Mouse (Mus musculus) stomach, embryonic 16.5 days (tissue): Measurements from ENCODE around the gene Gin1. TPM values are rescaled to one million over a fixed set of nuclear protein-coding genes. Genes with fewer than 3 reads are reported as not detected.

Source experiments
- ATAC-seq: fragments of 200-750 bp; cut with Nextera tagmentation; 2 replicates; pipeline ENCODE4 v1.8.0; 2017; ENCODE audit warnings: moderate number of reproducible peaks, moderate TSS enrichment; ENCODE audit not compliant: insufficient read depth, low FRiP score
- H3K27ac ChIP-seq: fragments of 300-500 bp; sonication (generic); 2 replicates; pipeline ENCODE4 v1.5.1; 2014; ENCODE audit warnings: low read length
- H3K27me3 ChIP-seq: fragments of 300-500 bp; sonication (generic); 2 replicates; pipeline ENCODE4 v1.6.1; 2014; ENCODE audit warnings: low read length, control low read depth, mixed read lengths; ENCODE audit not compliant: control insufficient read depth, insufficient read depth
- H3K36me3 ChIP-seq: fragments of 300-500 bp; sonication (generic); 2 replicates; pipeline ENCODE4 v1.6.1; 2014; ENCODE audit warnings: low read length; ENCODE audit not compliant: control insufficient read depth, insufficient read depth
- H3K4me1 ChIP-seq: fragments of 300-500 bp; sonication (generic); 2 replicates; pipeline ENCODE4 v1.6.1; 2014; ENCODE audit warnings: low read length, control low read depth, mixed read lengths; ENCODE audit not compliant: control insufficient read depth, insufficient read depth
- H3K4me2 ChIP-seq: fragments of 300-500 bp; sonication (generic); 2 replicates; pipeline ENCODE4 v1.6.1; 2014; ENCODE audit warnings: low read depth, low read length, mixed read lengths
- H3K4me3 ChIP-seq: fragments of 300-500 bp; sonication (generic); replicated peaks from 2 replicates; pipeline ENCODE4 v1.5.1; 2014; ENCODE audit warnings: mild to moderate bottlenecking, low read length
- H3K9ac ChIP-seq: fragments of 300-500 bp; sonication (generic); 2 replicates; pipeline ENCODE4 v1.6.1; 2014; ENCODE audit warnings: low read length
- H3K9me3 ChIP-seq: fragments of 300-500 bp; sonication (generic); replicated peaks from 2 replicates; pipeline ENCODE4 v1.6.1; 2016; ENCODE audit warnings: low read length, control low read depth; ENCODE audit not compliant: control insufficient read depth
- WGBS: fragments of 180-500 bp; shearing (Covaris S2); extraction: QIAGEN DNeasy Blood & Tissue Kit; methylation state at CpG from one replicate; pipeline ENCODE4 v1.1.7; 2014; 5-methylcytosine and 5-hydroxymethylcytosine counted together
- polyA plus RNA-seq: library from polyadenylated mRNA; unstranded; fragments of >200 nt; fragmentation: Nextera tagmentation; extraction: Ambion mirVana; gene quantifications from 2 replicates; pipeline ENCODE4 v1.2.1, GENCODE M21; 2015

Gene Gin1
- polyA plus RNA-seq, 1 experiment from 2014 or later, result 16.6 TPM

DNA sequence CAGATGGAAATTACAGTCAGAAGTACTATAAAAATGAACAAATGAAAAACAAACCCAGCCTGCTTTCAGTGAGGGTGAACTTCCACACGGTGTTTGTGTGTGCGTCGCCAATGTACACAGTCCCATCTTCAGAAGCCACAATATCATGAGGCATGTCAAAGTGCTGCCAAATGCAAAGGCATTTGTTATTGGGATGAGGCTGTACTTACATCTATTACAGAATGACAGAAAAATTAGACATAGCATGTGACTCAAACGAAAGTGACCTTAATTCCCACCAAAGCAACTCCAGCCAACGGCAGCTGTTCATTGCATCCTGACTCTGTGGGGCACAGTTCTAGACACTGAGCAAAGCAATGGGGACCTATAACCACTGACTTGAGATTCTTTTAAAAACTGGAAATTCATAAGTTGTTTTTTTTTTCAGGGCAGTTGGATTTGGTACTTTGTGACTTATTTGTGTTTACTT, 64.4 kb downstream of the Gin1 start:
- no peak for ATAC-seq
- H3K4me3 ChIP-seq, result no peak overlapping the region
- H3K9ac ChIP-seq, result no peak overlapping the region
- H3K4me2 ChIP-seq, result no peak overlapping the region
- H3K27ac ChIP-seq, result peak overlapping the region; percentile 2; the same call in 1 of the 2 replicates
- H3K4me1 ChIP-seq, result no peaks in the 10 kb centered on the region
- 0 out of 2 replicates have a peak, but pooled peaks cover 8% of the 10 kb centered on the region for H3K36me3 ChIP-seq
- no peaks in the 10 kb centered on the region for H3K27me3 ChIP-seq
- 63% methylated on average over 5 of the region's 5 CpGs for WGBS
- no peaks in the 10 kb centered on the region for H3K9me3 ChIP-seq

Other genes starting within 250 kb of the Gin1 start
- 20.4 and 22.0 TPM in 2 replicates for gene D1Ertd622e, start 108.1 kb upstream of the Gin1 start, polyA plus RNA-seq
- 30.4 and 31.0 TPM in 2 replicates for gene Ppip5k2, start 239 bp downstream of the Gin1 start, polyA plus RNA-seq